Mouse (Mus musculus): ENCODE data around the gene St6galnac5. TPM values are rescaled to one million over a fixed set of nuclear protein-coding genes. Genes with fewer than 3 reads are reported as not detected.
"Not testable (repeated sequence)": the region's sequence is repeated elsewhere in the genome, so short reads cannot be mapped to it uniquely, and the experiment has no call there.

The St6galnac5 gene
- polyA plus RNA-seq, 1 experiment = 0.11 TPM

DNA sequence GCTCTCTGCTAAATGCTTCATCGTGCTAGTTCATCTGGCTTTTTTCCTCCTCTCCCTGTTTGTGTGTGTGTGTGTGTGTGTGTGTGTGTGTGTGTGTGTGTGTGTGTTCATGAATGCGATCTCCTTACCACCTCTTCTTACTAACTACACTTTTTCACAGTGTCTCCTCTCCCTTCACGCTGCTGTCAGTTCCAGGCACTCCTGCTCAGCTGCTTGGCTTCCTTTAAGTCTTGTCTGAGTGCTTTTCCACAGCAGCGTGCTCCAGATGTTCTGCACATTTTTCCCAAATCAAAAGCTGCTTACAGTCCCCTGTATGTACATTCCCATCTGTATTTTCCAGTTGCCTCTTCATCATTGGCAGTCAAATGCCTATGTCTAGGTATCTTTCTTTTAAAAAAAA is 189.0 kb downstream of the St6galnac5 start:
- no peak for DNase-seq (ENCODE audit: low spot score)

DNA sequence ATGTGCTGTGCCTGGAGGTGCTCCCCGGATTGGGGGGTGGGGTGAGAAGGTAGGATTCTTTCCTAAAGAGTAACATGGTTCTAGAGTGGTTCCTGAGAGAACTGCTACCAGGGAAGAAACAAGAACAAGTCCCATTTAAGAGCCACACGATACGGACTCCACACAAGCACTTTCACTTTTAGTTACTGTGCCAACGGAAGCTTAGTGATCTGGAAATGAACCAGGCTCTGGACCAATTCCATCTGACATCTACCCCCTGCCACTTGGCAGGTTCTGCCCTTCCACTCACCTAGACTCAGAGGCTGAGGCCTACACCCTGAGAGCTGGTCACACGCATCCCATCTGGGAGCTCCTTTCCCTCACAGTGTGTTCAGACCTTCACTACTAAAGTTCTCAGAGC is 189.4 kb downstream of the St6galnac5 start:
- no peak for DNase-seq (ENCODE audit: low spot score)

DNA sequence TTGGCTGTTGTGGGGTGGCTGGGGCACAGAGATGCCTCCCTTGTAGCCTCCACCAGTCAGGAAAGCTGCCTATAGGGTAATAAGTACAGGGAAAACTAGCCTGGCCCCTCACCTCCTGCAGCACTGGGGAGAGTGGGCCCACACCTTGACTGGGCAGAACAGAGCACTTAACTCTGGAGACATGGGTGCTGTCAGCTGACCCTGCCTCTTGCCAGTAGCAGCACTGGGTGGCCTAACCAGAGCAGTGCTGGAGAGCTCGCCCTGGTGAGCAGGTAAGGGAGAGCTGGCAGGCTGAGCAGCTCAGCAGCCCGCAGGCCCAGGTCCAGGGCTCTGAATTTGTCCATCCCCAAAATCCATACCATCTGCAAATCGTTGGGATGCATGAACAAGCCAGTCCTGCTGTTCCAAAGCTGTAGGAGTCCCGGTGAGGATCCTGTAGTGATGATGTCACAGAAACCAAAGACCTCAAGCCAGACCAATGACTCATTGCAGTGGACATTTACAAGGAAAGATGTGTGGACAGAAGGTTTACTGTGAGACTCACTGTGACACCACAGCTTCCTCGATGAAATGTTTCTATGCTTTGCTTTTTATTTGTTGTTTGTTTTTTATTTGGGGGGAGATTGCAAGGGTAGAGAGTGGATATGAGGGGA is 193.6 kb downstream of the St6galnac5 start:
- not testable (repeated sequence) for DNase-seq (ENCODE audit: low spot score)

DNA sequence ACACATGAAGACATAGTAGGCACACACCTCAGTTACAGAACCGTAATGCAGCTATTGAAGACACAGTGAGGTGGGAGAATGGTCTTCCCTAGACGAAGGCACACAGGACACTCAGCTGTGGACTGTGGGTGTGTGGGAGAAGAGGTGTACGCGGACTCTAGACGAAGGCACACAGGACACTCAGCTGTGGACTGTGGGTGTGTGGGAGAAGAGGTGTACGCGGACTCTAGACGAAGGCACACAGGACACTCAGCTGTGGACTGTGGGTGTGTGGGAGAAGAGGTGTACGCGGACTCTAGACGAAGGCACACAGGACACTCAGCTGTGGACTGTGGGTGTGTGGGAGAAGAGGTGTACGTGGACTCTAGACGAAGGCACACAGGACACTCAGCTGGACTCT is 197.7 kb downstream of the St6galnac5 start:
- not testable (repeated sequence) for DNase-seq (ENCODE audit: low spot score)

- DNase-seq (ENCODE audit: low spot score) = no peak
Observed at GRCm38 (mm10) chr3:152783792-152784191, 198.3 kb downstream of the St6galnac5 start.

DNA sequence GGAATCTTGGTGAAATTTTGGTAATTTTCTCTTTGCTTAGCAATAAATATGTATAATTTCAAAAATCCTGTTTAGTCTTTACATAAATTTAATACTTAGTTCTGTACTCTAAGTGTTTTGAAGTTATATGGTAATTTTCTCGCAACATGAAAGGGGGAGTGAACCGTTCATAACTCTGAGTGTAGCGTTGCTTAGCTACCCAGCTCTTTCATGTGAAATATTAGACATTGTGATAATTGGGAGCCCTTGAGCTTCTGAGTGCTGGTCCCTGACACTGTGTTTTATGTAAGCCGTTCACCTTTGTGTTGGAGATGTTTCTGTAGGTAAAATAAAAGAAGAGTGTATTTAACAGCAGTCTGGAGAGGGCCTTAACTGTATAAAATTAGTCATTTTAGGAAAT is 202.2 kb downstream of the St6galnac5 start:
- no peak for DNase-seq (ENCODE audit: low spot score)

DNA sequence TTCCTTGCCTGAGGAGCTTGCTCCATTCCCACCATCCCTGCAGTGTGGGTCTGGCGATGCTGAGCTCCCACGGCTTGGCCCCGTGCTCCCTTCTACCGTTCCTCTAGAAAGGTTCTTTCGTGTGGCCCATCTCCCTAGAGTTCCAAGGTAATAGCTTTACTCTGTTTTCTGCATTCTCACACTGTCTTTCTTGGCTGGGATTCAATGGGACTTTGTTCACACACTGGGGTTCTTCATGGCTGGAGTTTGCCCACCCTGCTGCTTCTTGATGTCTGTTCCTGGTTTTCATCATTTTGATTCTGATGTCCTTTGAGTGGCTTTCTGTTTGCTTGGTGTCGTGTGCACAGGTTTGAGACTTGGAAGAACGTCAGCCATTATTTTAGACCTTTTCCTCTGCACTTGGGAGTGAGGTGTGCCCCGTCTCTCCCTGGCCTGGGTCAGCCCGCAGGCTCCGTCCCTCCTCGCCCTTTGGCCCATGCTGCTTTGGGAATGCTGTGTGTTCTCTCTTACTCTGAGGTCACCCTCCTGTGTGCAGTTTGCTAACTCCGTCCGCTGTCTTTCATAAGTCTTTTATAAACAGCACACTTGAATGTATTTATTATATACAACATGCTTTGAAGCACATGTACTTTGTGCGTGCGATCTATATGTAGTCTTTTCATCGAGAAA is 205.0 kb downstream of the St6galnac5 start:
- DNase-seq (ENCODE audit: low spot score) = no peak

DNA sequence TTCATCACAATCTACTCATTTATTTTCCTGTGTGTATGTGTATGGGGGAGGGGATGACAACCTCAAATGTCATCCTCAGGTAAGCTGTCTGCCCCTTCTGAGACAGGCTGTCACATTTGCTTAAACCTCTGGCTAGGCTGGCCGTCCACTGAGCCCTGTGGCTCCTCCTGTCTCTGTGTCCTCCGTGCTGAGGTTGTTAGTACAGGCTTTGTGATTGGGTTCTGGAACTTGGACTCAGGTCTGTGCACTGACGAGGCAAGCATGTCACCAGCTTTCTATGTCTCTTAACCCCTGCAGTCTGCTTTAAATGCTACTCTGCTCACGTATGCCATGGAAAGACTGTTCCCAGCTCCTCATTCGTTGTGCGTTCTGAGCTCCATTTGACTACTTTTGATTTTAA is 205.7 kb downstream of the St6galnac5 start:
- DNase-seq (ENCODE audit: low spot score) = no peak

- DNase-seq (ENCODE audit: low spot score) = no peak
Observed at GRCm38 (mm10) chr3:152770056-152770455, 212.0 kb downstream of the St6galnac5 start.

DNA sequence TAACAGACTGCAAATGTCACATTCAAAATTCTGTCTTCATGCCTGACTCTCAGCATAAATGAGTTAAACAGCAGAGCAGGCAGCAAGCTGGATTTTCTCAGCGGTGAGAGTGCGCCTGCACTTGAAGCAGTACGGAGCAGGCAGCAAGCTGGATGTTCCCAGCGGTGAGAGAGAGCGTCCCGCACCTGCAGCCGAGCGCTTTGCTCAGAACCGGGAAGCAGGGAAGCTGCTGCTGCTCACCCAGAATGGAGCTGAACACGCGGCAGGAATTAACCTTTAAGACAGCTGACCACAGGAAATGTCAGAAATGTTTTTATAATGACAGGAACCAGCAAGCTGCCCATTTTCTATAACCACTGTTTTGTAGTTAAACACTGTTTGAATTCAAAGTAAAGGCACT is 214.6 kb downstream of the St6galnac5 start:
- no peak for DNase-seq (ENCODE audit: low spot score)

All from urinary bladder, adult 2 months (tissue).